Comparison of ENCODE assay signal across 18 mouse cellular contexts in genomic region chr1:106597575-106598291, GRCm38 (mm10).
DNase-seq lines count a peak whose midpoint lies in the region; ATAC-seq and TF ChIP-seq lines count a peak whose summit lies in the region.
"Had no signal": no experiment of that assay in that cellular context is flagged by ENCODE, and none has a peak within 500 bp of the region (broad histone marks: within the 10 kb centered on the region; RNA-seq: fewer than 3 reads in every experiment).

No protein-coding gene starts in this region.

- WGBS in kidney, embryonic 14.5 days: 44% methylated on average over 5 of the region's 5 CpGs
- 23% methylated on average over 5 of the region's 5 CpGs for WGBS in limb, embryonic 11.5 days
- WGBS in limb, embryonic 10.5 days: 49% methylated on average over 5 of the region's 5 CpGs
- WGBS in limb, embryonic 14.5 days: 9% methylated on average over 5 of the region's 5 CpGs

- H3K9ac ChIP-seq in kidney, embryonic 14.5 days (ENCODE audit: low read depth, low read length): no peak overlapping the region
- H3K9ac ChIP-seq in limb, embryonic 11.5 days (ENCODE audit: low read length): no peak overlapping the region
- no peak overlapping the region for H3K9ac ChIP-seq in limb, embryonic 14.5 days (ENCODE audit: low read depth, low read length, severe bottlenecking)
- H3K9ac ChIP-seq: forebrain, embryonic 15.5 days; heart, embryonic 12.5 days; hindbrain, embryonic 14.5 days had no signal

- peaks cover 6% of the 10 kb centered on the region for H3K4me1 ChIP-seq in kidney, embryonic 14.5 days (ENCODE audit: control insufficient read depth, insufficient read depth, low read length)
- H3K4me1 ChIP-seq in limb, embryonic 11.5 days (ENCODE audit: control insufficient read depth, insufficient read depth, low read length): peaks cover 3% of the 10 kb centered on the region; the same call in 1 of the 2 replicates
- peaks cover 13% of the 10 kb centered on the region for H3K4me1 ChIP-seq in limb, embryonic 10.5 days
- H3K4me1 ChIP-seq in limb, embryonic 14.5 days (ENCODE audit: control insufficient read depth, insufficient read depth, low read length): peaks cover 18% of the 10 kb centered on the region

- no peak overlapping the region; the same call in 1 of the 2 replicates for H3K27ac ChIP-seq in kidney, embryonic 14.5 days (ENCODE audit: low read depth, low read length)
- H3K27ac ChIP-seq in limb, embryonic 11.5 days (replicated peaks; ENCODE audit: low read depth, low read length): no peak overlapping the region
- H3K27ac ChIP-seq in limb, embryonic 10.5 days: no peak overlapping the region; the same call in 1 of the 2 replicates
- H3K27ac ChIP-seq in limb, embryonic 14.5 days (replicated peaks; ENCODE audit: low read depth, low read length): peak overlapping the region; percentile 53
- H3K27ac ChIP-seq: embryonic facial prominence, embryonic 10.5 days; forebrain, embryonic 15.5 days; hindbrain, embryonic 10.5 days; hindbrain, embryonic 14.5 days had no signal

- no peaks in the 10 kb centered on the region for H3K36me3 ChIP-seq in kidney, embryonic 14.5 days (ENCODE audit: control insufficient read depth, insufficient read depth, low read length)
- H3K36me3 ChIP-seq in limb, embryonic 11.5 days (ENCODE audit: control insufficient read depth, insufficient read depth, low read length): no peaks in the 10 kb centered on the region
- no peaks in the 10 kb centered on the region for H3K36me3 ChIP-seq in limb, embryonic 10.5 days
- no peaks in the 10 kb centered on the region for H3K36me3 ChIP-seq in limb, embryonic 14.5 days (ENCODE audit: control insufficient read depth, insufficient read depth, low read length)
- H3K36me3 ChIP-seq: embryonic facial prominence, embryonic 10.5 days; forebrain, embryonic 15.5 days; heart, embryonic 12.5 days; hindbrain, embryonic 10.5 days had no signal

- H3K27me3 ChIP-seq in kidney, embryonic 14.5 days (ENCODE audit: control insufficient read depth, insufficient read depth, low read length): no peaks in the 10 kb centered on the region
- no peaks in the 10 kb centered on the region for H3K27me3 ChIP-seq in limb, embryonic 11.5 days (ENCODE audit: control insufficient read depth, insufficient read depth, low read length)
- H3K27me3 ChIP-seq in limb, embryonic 10.5 days (ENCODE audit: low read depth, poor library complexity, severe bottlenecking): no peaks in the 10 kb centered on the region
- H3K27me3 ChIP-seq in limb, embryonic 14.5 days (ENCODE audit: control insufficient read depth, insufficient read depth, low read length): no peaks in the 10 kb centered on the region
- H3K27me3 ChIP-seq: forebrain, embryonic 15.5 days; heart, embryonic 12.5 days had no signal

- H3K4me3 ChIP-seq in kidney, embryonic 14.5 days (ENCODE audit: low read length): no peak overlapping the region
- no peak overlapping the region for H3K4me3 ChIP-seq in limb, embryonic 11.5 days (ENCODE audit: low read depth, low read length)
- H3K4me3 ChIP-seq in limb, embryonic 10.5 days: no peak overlapping the region
- H3K4me3 ChIP-seq in limb, embryonic 14.5 days (replicated peaks; ENCODE audit: low read length): no peak overlapping the region
- H3K4me3 ChIP-seq: embryonic facial prominence, embryonic 10.5 days; forebrain, embryonic 15.5 days; heart, embryonic 12.5 days; hindbrain, embryonic 10.5 days had no signal

- H3K4me2 ChIP-seq in kidney, embryonic 14.5 days (replicated peaks; ENCODE audit: low read depth, low read length): no peak overlapping the region
- H3K4me2 ChIP-seq in limb, embryonic 11.5 days (ENCODE audit: low read depth, severe bottlenecking): no peak overlapping the region
- no peak overlapping the region for H3K4me2 ChIP-seq in limb, embryonic 14.5 days (replicated peaks; ENCODE audit: low read depth, low read length, severe bottlenecking)
- H3K4me2 ChIP-seq: forebrain, embryonic 15.5 days; heart, embryonic 12.5 days; hindbrain, embryonic 14.5 days had no signal

- intact Hi-C loops in left cerebral cortex, postnatal 4 days (cut with DNase I): no loop called here

- no peak for TF ChIP-seq POLR2A in limb, embryonic 14.5 days (IDR thresholded peaks at IDR 0.05; ENCODE audit: borderline replicate concordance, extremely low read depth, insufficient read depth, insufficient read length)

- DNase-seq in kidney, postnatal 25 days: no peak
- DNase-seq in limb, embryonic 11.5 days (ENCODE audit: low spot score): peak; percentile 34
- no peak for DNase-seq in limb, embryonic 10.5 days (ENCODE audit: low spot score)
- DNase-seq in limb, embryonic 14.5 days (ENCODE audit: low spot score): peak; percentile 53
- no peak for DNase-seq in left cerebral cortex, postnatal 4 days
- DNase-seq in right cerebral cortex, postnatal 14 days: no peak
- DNase-seq: adrenal gland, adult 2 months; adrenal gland, postnatal 25 days; cerebellum, adult 18-20 months; cerebellum, adult 9-11 months; cerebellum, postnatal 36 days; gastrocnemius, postnatal 10 days had no signal

- ATAC-seq in kidney, embryonic 14.5 days (ENCODE audit: low FRiP score, low TSS enrichment): 0 out of 2 replicates have a peak, but pooled peaks have one; percentile 51
- ATAC-seq in limb, embryonic 11.5 days (ENCODE audit: insufficient number of reproducible peaks, low FRiP score, low TSS enrichment, low read depth): peak; percentile 87
- ATAC-seq in limb, embryonic 14.5 days (ENCODE audit: low FRiP score, low read depth): peak; percentile 80
- ATAC-seq: forebrain, embryonic 15.5 days had no signal

- H3K9me3 ChIP-seq in kidney, embryonic 14.5 days (ENCODE audit: control insufficient read depth, low read length): no peaks in the 10 kb centered on the region
- H3K9me3 ChIP-seq in limb, embryonic 11.5 days (ENCODE audit: control insufficient read depth, low read length): no peaks in the 10 kb centered on the region
- H3K9me3 ChIP-seq in limb, embryonic 10.5 days (replicated peaks): no peaks in the 10 kb centered on the region
- no peaks in the 10 kb centered on the region for H3K9me3 ChIP-seq in limb, embryonic 14.5 days (ENCODE audit: control insufficient read depth, low read length)
- H3K9me3 ChIP-seq: embryonic facial prominence, embryonic 10.5 days; forebrain, embryonic 15.5 days; heart, embryonic 12.5 days; hindbrain, embryonic 10.5 days had no signal

Comparison
In these comparisons a context has a peak if more than half of its experiments do, and no peak if none do; other contexts are left out.
1. DNase-seq: peak in limb, embryonic 11.5 days (single experiment) and limb, embryonic 14.5 days (single experiment); none in kidney, postnatal 25 days (0 of 2), limb, embryonic 10.5 days (single experiment), left cerebral cortex, postnatal 4 days (single experiment) and right cerebral cortex, postnatal 14 days (single experiment).
2. Peak in every context shown above with its lines, with median percentiles within 50 percentile points of each other: ATAC-seq.